Mouse (Mus musculus): ENCODE measurements around the gene Notum.

DNA sequence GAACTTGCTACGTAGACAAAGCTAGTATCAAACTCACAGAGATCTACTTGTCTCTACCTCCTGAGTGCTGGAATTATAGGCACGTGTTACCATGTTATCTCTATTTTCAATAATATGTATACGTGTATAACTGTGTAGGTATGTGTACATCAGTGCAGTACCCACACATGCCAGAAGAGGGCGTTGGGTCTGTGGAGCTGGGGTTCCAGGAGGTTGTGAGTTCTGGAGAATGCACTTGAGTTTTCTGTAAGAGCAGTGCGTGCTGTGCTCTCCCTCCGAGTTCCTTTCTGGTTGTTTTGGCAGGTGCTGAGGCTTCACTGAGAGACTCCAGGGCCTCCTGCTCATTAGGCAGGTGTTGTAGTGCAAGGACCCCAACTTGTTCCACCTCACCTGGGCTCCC, 35.6 kb upstream of the Notum start:
- peak; percentile 56 for TF ChIP-seq CTCF (IDR thresholded peaks at IDR 0.05; ENCODE audit: low read depth)
- no peak for TF ChIP-seq EP300 (IDR thresholded peaks at IDR 0.05; ENCODE audit: low read depth)
